Mouse (Mus musculus) forebrain, embryonic 11.5 days (tissue): Measurements from ENCODE around the gene S1pr5. TPM values are rescaled to one million over a fixed set of nuclear protein-coding genes. Genes with fewer than 3 reads are reported as not detected.
A peak's percentile ranks its signal among the peaks of the same experiment; 100 is the strongest.
"Not testable (repeated sequence)": the region's sequence is repeated elsewhere in the genome, so short reads cannot be mapped to it uniquely, and the experiment has no call there.

Experiments
- ATAC-seq: fragments of 200-750 bp; cut with Nextera tagmentation; replicated peaks from 2 replicates; pipeline ENCODE4 v1.8.0; 2017; ENCODE audit warnings: moderate TSS enrichment; ENCODE audit not compliant: low FRiP score
- DNase-seq: peaks from one replicate; pipeline ENCODE4 v3.0.0-alpha.2; 2017; ENCODE audit warnings: low spot score
- H3K27ac ChIP-seq: fragments of 300-500 bp; sonication (generic); 2 replicates; pipeline ENCODE4 v1.5.1; 2014; ENCODE audit warnings: low read depth, low read length
- H3K27me3 ChIP-seq: fragments of 300-500 bp; sonication (generic); 2 replicates; pipeline ENCODE4 v1.6.1; 2014; ENCODE audit warnings: mild to moderate bottlenecking, low read length, mixed read lengths; ENCODE audit not compliant: control insufficient read depth, insufficient read depth
- H3K36me3 ChIP-seq: fragments of 300-500 bp; sonication (generic); 2 replicates; pipeline ENCODE4 v1.6.1; 2014; ENCODE audit warnings: mild to moderate bottlenecking, low read length, moderate library complexity, mixed read lengths; ENCODE audit not compliant: control insufficient read depth, insufficient read depth
- H3K4me1 ChIP-seq: fragments of 300-500 bp; sonication (generic); replicated peaks from 2 replicates; pipeline ENCODE4 v1.6.1; 2014; ENCODE audit warnings: low read length, mixed read lengths; ENCODE audit not compliant: control insufficient read depth, insufficient read depth
- H3K4me2 ChIP-seq: fragments of 300-500 bp; sonication (generic); 2 replicates; pipeline ENCODE4 v1.6.1; 2014; ENCODE audit warnings: low read depth, mild to moderate bottlenecking, low read length, moderate library complexity, mixed read lengths; ENCODE audit not compliant: severe bottlenecking
- H3K4me3 ChIP-seq: fragments of 300-500 bp; sonication (generic); 2 replicates; pipeline ENCODE4 v1.5.1; 2014; ENCODE audit warnings: low read depth, low read length
- H3K9ac ChIP-seq: fragments of 300-500 bp; sonication (generic); 2 replicates; pipeline ENCODE4 v1.6.1; 2014; ENCODE audit warnings: low read length
- H3K9me3 ChIP-seq: fragments of 300-500 bp; sonication (generic); 2 replicates; pipeline ENCODE4 v1.6.1; 2016; ENCODE audit warnings: low read length, mixed read lengths; ENCODE audit not compliant: control insufficient read depth
- WGBS: fragments of 180-500 bp; shearing (Covaris S2); extraction: QIAGEN DNeasy Blood & Tissue Kit; methylation state at CpG from one replicate; pipeline ENCODE4 v1.1.7; 2014; 5-methylcytosine and 5-hydroxymethylcytosine counted together
- polyA plus RNA-seq: library from polyadenylated mRNA; unstranded; fragments of >200 nt; fragmentation: Nextera tagmentation; extraction: Ambion mirVana; gene quantifications from 2 replicates; pipeline ENCODE4 v1.2.1, GENCODE M21; 2014

The S1pr5 gene
- polyA plus RNA-seq, 1 experiment from 2014 or later, result 0.09 TPM

DNA sequence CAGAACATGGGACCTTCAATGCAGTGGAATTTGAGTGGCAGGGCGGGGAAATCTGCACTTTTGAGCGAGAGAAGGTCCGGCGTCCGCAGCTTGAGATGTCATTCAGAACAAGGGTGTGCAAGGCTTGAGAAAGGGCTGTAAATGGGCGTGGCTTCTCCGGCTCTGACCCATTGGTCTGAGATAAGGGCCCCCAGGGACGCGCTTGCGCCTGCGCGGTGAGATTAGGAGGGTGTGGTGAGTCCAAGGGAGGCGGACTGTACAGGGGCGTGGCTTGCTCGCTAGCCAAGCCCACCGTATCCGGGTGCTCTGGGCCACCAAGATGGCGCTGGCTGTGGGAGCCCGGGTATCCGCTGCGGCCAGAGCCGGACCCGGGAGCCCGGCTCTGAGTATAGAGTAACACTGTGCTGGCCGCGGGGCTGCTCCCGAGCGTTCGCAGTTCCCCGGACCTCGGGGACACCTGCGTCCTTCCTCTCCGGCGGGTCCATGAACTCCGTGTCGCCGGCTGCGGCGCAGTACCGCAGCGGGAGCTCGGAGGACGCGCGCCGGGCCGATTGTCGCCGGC is 16.8 kb upstream of the S1pr5 start, which contains the start of gene Atg4d:
Atg4d (plus strand) TSS at position 294 of the 562 bp plus-strand sequence.
- Histone ChIP-seq H3K27ac (peak within 1 kb of the TSS; percentile 41), H3K4me3 (peak within 1 kb of the TSS; percentile 95), H3K27me3 (no peaks in the 10 kb centered on the region), H3K9ac (peak within 1 kb of the TSS; percentile 89), H3K4me1 (peaks cover 5% of the 10 kb centered on the region; the same call in 1 of the 2 replicates), H3K4me2 (peak within 1 kb of the TSS; percentile 88), H3K9me3 (no peaks in the 10 kb centered on the region), H3K36me3 (peaks cover 5% of the 10 kb centered on the region; the same call in 1 of the 2 replicates)
- peak; percentile 99 for DNase-seq
- under 1% methylated on average over 49 of the region's 49 CpGs for whole genome bisulfite sequencing
- ATAC-seq, result peak; percentile 99

DNA sequence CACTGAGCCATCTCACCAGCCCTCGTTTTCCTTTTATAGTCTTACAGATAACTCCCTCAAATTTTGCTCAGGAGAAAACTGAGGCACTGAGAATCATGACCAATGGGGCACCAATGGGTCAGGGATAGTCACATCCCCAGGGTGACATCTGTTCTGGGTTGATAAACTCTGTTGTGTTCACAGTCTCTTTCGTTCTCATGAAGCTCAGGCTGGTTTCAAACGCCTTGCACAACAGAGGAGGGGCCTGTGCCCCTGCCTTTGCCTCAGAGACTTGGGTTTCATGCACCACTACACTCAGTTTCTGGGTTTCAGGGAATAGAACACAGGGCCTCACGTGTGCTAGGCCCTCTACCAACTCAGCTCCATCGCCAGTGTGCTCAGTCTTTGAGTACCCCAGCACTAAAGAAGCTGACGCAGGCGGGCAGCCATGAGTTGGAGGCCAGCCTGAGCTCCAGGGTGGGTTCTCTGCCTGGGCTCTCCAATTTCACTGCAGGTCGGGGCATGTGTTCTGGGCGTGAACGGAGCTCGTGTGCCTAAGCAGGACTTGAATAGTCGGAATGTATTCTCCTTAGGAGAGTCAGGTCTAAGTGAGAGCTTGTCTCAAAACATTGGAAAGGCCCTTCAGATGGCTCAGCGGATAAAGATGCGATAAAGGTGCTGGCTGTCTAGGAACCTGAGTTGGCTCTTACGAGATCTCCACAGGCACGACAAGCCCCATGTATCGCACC is 16.2 kb upstream of the S1pr5 start:
- peak overlapping the region; percentile 88 for H3K4me2 ChIP-seq
- no peaks in the 10 kb centered on the region for H3K9me3 ChIP-seq
- ATAC-seq (peak; percentile 25), DNase-seq (no peak)
- peak overlapping the region; percentile 41; the same call in 1 of the 2 replicates for H3K27ac ChIP-seq
- H3K36me3 ChIP-seq, result peaks cover 2% of the 10 kb centered on the region; the same call in 1 of the 2 replicates
- no peaks in the 10 kb centered on the region for H3K27me3 ChIP-seq
- peak overlapping the region; percentile 95 for H3K4me3 ChIP-seq
- 20% methylated on average over 17 of the region's 17 CpGs for WGBS
- peaks cover 5% of the 10 kb centered on the region; the same call in 1 of the 2 replicates for H3K4me1 ChIP-seq
- peak overlapping the region; percentile 52 for H3K9ac ChIP-seq

DNA sequence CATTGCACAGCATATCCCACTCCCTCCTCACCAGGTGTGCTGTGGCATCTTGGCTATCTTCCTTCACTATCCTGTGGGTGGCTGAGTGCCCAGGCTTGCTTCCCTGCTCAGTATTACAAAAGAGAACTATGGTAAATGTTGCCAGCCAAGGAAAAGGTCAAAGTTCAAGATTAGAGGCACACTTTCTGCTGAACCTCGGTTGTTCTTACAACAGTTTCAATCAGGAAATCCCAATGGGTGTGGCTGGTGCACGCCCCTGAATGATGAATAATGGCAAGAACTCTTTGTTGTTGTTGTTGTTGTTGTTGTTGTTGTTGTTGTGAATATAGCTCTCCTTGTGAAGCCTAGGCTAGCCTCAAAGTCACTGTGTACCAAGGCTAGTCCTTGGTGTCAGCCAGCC is 13.6 kb upstream of the S1pr5 start:
- H3K4me3 ChIP-seq, result no peak overlapping the region
- no peak overlapping the region for H3K4me2 ChIP-seq
- H3K9ac ChIP-seq, result no peak overlapping the region
- ATAC-seq (no peak), DNase-seq (no peak)
- peaks cover 5% of the 10 kb centered on the region; the same call in 1 of the 2 replicates for H3K4me1 ChIP-seq
- H3K27ac ChIP-seq, result no peak overlapping the region
- no peaks in the 10 kb centered on the region for H3K27me3 ChIP-seq
- no peaks in the 10 kb centered on the region for H3K9me3 ChIP-seq
- WGBS, result 69% methylated on average over 2 of the region's 2 CpGs
- H3K36me3 ChIP-seq, result no peaks in the 10 kb centered on the region

DNA sequence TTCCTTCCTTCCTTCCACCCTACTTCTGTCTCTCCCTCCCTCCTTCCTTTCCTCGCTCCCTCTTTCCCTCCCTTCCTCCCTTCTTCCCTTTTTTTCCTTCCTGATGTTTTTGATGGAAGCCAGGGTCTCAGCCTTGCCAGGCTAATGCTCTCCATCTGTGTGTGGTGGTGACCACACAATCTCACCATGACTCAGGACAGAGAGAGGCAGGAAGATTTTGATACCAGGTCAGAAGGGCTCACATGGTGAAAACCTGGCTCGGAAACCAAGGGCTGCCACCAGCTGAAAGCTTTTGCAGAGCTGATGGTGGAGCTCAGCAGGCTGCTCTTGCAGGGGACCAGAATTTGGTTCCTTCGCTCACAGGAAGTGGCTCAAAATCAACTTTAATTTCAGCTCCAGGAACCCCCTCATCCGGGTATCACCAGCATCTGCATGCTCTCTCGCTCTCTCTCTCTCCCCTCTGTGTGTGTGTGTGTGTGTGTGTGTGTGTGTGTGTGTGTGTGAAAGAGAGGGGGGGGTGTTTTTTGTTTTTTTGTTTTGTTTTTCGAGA is 12.3 kb upstream of the S1pr5 start:
- H3K4me1 ChIP-seq, result no peaks in the 10 kb centered on the region; the same call in 1 of the 2 replicates
- H3K9me3 ChIP-seq, result no peaks in the 10 kb centered on the region
- no peak overlapping the region for H3K9ac ChIP-seq
- H3K36me3 ChIP-seq, result no peaks in the 10 kb centered on the region
- H3K27me3 ChIP-seq, result no peaks in the 10 kb centered on the region
- no peak overlapping the region for H3K27ac ChIP-seq
- H3K4me2 ChIP-seq, result no peak overlapping the region
- H3K4me3 ChIP-seq, result no peak overlapping the region
- no peak for DNase-seq
- WGBS, result 67% methylated on average over 6 of the region's 6 CpGs
- no peak for ATAC-seq

DNA sequence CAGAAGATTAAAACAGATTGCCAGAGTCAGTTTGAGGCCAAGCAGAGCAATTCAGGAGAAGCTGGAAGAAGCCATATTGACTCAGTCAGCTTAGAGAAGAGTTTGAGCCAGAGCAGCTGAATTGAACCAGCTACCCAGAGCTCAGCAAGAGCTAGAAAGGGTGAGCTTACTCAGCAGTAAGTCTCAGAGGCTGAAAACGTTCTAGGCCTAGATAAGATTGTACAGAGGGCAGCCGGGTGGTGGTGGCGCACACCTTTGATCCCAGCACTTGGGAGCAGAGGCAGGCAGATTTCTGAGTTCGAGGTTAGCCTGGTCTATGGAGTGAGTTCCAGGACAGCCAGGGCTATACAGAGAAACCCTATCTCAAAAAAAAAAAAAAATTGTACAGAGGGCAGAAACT is 8.1 kb upstream of the S1pr5 start:
- H3K4me1 ChIP-seq, H3K9ac ChIP-seq, H3K27me3 ChIP-seq, H3K4me3 ChIP-seq, H3K9me3 ChIP-seq, ATAC-seq, H3K36me3 ChIP-seq, H3K4me2 ChIP-seq, H3K27ac ChIP-seq, DNase-seq: not testable (repeated sequence)
- 84% methylated on average over 4 of the region's 4 CpGs for WGBS

DNA sequence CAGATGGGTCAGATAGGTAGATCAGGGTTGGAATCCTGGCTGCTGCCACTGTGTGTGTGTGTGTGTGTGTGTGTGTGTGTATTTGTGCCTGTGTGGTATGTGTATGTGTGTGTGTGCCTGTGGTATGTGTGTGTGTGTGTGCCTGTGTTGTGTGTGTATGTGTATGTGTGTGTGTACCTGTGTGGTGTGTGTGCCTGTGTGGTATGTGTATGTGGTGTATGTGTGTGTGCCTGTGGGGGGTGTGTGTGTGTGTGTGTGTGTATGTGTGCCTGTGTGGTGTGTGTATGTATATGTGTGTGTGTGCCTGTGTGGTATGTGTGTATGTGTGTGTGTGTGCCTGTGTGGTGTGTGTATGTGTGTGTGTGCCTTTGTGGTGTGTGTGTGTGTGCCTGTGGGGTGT is 6.4 kb upstream of the S1pr5 start:
- Histone ChIP-seq H3K4me3 (no peak overlapping the region), H3K9me3 (no peaks in the 10 kb centered on the region), H3K4me1 (no peaks in the 10 kb centered on the region), H3K9ac (no peak overlapping the region), H3K27ac (no peak overlapping the region), H3K36me3 (no peaks in the 10 kb centered on the region), H3K4me2 (no peak overlapping the region), H3K27me3 (peaks cover 11% of the 10 kb centered on the region)
- no peak for DNase-seq
- ATAC-seq, result no peak

DNA sequence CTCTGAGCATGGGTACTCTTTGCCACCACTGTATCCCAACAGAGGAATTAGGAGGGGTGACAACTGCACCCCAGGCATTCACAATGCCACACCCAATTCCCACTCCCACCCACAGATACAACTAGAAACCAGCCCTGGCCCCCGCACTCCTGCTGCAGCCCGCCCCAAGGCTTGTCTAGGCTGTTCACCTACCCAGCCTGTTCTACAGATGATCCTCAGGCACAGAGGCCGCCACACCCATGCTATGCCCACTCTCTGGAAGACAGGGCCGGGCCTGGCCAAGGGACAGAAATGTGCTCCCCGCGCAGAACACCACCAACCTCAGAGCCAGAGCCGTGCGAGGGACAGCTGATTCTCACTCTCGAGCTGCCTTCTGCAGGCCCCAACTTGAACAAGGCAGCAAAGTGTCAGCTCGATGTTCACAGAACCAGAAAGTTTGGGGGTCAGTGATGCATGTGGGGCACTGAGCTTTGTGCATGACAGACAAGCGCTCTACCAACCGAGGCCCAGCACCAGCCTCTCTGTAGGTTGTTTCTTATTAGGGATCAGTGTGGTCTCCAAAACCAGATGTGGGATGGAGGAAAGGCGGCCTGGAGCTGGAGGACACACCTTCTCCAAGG is 3.0 kb upstream of the S1pr5 start:
- Histone ChIP-seq H3K4me1 (peaks cover 2% of the 10 kb centered on the region; the same call in 1 of the 2 replicates), H3K4me2 (no peak overlapping the region), H3K27me3 (peaks cover 40% of the 10 kb centered on the region), H3K4me3 (no peak overlapping the region), H3K27ac (no peak overlapping the region), H3K9me3 (no peaks in the 10 kb centered on the region), H3K36me3 (no peaks in the 10 kb centered on the region), H3K9ac (no peak overlapping the region)
- DNase-seq (no peak), ATAC-seq (no peak)
- WGBS, result 74% methylated on average over 13 of the region's 13 CpGs

DNA sequence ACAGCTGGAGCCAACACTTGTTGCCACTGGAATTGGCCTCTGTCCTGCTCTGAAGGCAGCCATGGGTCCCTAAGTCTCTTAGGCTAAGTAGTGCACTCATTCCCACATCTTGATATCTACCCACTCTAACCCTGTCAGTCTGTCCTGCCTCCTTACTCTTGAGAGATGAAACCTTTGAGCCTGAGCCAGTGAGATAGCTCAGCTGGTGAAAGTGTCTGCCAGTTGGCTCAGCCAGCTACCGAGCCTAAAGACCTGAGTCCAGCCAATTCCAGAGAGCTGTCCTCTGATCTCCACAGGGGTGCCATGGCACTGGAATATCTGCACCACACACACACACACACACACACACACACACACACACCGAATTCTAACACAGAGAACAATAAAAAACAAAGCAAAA is 2.3 kb upstream of the S1pr5 start:
- Histone ChIP-seq H3K4me2 (no peak overlapping the region), H3K4me1 (peaks cover 2% of the 10 kb centered on the region; the same call in 1 of the 2 replicates), H3K27me3 (peaks cover 47% of the 10 kb centered on the region), H3K9me3 (no peaks in the 10 kb centered on the region), H3K36me3 (no peaks in the 10 kb centered on the region), H3K27ac (no peak overlapping the region), H3K4me3 (no peak overlapping the region), H3K9ac (no peak overlapping the region)
- ATAC-seq, result no peak
- WGBS, result 77% methylated on average over 2 of the region's 2 CpGs
- DNase-seq, result no peak
